Mouse (Mus musculus) olfactory bulb, adult 2 months (tissue): ENCODE measurements around the gene Sox15. TPM values are rescaled to one million over a fixed set of nuclear protein-coding genes. Genes with fewer than 3 reads are reported as not detected.

Source experiments
- H3K27ac ChIP-seq: fragments of 200-500 bp; 2 replicates; pipeline ENCODE4 v1.5.1; 2012; ENCODE audit warnings: low read depth, low read length; ENCODE audit not compliant: insufficient read depth
- H3K4me1 ChIP-seq: fragments of 200-500 bp; 2 replicates; pipeline ENCODE4 v1.6.1; 2012; ENCODE audit warnings: low read length; ENCODE audit not compliant: control insufficient read depth, insufficient read depth
- H3K4me3 ChIP-seq: fragments of 200-500 bp; 2 replicates; pipeline ENCODE4 v1.5.1; 2012; ENCODE audit warnings: mild to moderate bottlenecking, low read depth, low read length, moderate library complexity; ENCODE audit not compliant: insufficient read depth
- CTCF ChIP-seq: fragments of 200-500 bp; IDR thresholded peaks from 2 replicates; pipeline ENCODE4 v1.5.1; 2012; ENCODE audit warnings: low read depth, mild to moderate bottlenecking, low read length, moderate library complexity; ENCODE audit not compliant: insufficient read depth
- POLR2A ChIP-seq: fragments of 200-500 bp; IDR thresholded peaks from 2 replicates; pipeline ENCODE4 v1.6.1; 2012; ENCODE audit warnings: mild to moderate bottlenecking, low read depth, low read length, moderate library complexity; ENCODE audit not compliant: insufficient read depth
- WGBS: fragments of 180-500 bp; shearing (Covaris S2); methylation state at CpG from one replicate; pipeline ENCODE4 v1.1.7; 2018; 5-methylcytosine and 5-hydroxymethylcytosine counted together
- polyA plus RNA-seq: library from polyadenylated mRNA; stranded (reverse); fragments of >200 nt; gene quantifications from 2 replicates; pipeline ENCODE4 v1.2.4, GENCODE M21; 2012; ENCODE audit warnings: low replicate concordance; ENCODE audit not compliant: missing spikeins, insufficient read depth, insufficient read length

Sox15 gene
- polyA plus RNA-seq, 1 experiment: not detected

DNA sequence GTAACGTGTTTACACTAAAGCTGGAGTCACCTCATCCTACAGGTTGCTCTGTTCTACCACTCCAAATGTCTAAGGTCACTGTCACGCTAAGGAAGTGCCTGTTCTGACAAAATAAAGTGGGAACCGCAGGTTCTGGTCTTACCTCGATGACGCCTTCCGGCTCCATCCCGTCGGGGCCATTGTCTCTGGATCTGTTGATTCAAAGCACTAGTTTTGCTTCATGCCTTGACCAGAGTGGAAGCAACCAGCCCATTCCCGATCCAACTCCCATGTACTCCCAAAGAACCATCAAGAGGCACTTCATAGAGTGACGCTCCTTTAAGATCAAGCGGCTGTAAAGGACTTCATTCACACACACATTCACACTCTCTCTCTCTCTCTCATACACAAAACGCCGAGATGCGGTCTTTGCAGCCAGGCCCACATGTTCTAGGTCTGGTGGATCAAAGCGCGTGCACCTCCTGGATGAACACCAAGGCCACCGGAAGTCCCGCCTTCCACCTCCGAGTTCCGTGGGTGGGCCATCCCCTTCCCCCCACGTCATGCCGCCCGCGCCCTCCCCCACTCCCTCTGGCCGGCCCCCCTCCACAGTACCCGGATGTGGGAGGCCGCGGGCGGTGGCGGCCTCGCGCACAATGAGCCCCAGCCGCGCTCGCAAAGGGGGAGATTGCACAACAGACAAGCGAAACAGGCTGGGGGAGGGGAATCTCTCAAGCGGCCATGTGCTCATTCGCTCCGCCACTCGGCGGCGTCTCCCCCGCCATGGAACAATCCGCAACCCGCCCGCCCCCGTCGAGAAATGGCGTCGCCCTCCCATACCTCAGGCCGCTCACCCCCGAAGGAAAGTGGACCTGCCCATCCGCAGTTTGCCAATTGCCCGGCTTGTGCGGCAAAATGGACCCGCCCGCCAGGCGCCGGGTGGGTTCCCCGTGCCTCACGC is 15.9 kb downstream of the Sox15 start:
- H3K4me1 ChIP-seq: no peaks in the 10 kb centered on the region
- TF ChIP-seq POLR2A (peak; percentile 63), CTCF (no peak)
- H3K27ac ChIP-seq: peak overlapping the region; percentile 98
- H3K4me3 ChIP-seq: peak overlapping the region; percentile 96
- 1% methylated on average over 61 of the region's 61 CpGs for WGBS

GRCm38 (mm10) chr11:69671726-69672124 is 16.6 kb downstream of the Sox15 start:
- H3K4me3 ChIP-seq: peak overlapping the region; percentile 96
- TF ChIP-seq POLR2A (no peak), CTCF (no peak)
- peak overlapping the region; percentile 98 for H3K27ac ChIP-seq
- H3K4me1 ChIP-seq: no peaks in the 10 kb centered on the region
- WGBS: 1% methylated on average over 43 of the region's 43 CpGs

- peak; percentile 95 for TF ChIP-seq POLR2A
- TF ChIP-seq CTCF: no peak
- peak within 1 kb of the TSS; percentile 96 for H3K4me3 ChIP-seq
- WGBS: 0% methylated on average over 36 of the region's 36 CpGs
- no peaks in the 10 kb centered on the region for H3K4me1 ChIP-seq
- H3K27ac ChIP-seq: peak within 1 kb of the TSS; percentile 98
These were observed 17.1 kb downstream of the Sox15 start, which contains the start of gene Eif4a1 for GRCm38 (mm10) chr11:69672211-69672706. Eif4a1 (minus strand) TSS chr11:69672423.

DNA sequence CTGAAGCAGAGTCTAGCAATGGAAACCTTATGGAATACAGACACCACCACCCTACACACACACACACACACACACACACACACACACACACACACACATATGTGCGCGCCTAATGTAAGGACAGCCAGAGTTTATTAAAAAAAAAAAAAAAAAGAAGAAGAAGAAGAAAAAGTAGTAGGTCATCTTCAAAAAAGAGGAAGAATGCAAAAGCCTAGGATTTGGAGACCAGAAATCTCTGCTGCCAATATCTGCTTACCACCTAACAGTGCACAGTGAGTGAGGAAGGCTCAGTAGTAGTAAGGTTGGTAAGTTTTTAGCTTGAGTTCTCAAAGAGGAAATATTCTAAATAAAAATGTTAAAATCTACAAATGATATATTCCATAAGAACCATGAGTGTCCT is 24.0 kb downstream of the Sox15 start:
- no peak overlapping the region for H3K27ac ChIP-seq
- TF ChIP-seq CTCF (no peak), POLR2A (no peak)
- H3K4me3 ChIP-seq: no peak overlapping the region
- WGBS: 96% methylated on average over 2 of the region's 2 CpGs
- H3K4me1 ChIP-seq: peaks cover 12% of the 10 kb centered on the region

- no peak for TF ChIP-seq CTCF
- TF ChIP-seq POLR2A: no peak
- no peak overlapping the region for H3K4me3 ChIP-seq
- whole genome bisulfite sequencing: 88% methylated on average over 30 of the region's 30 CpGs
- no peak overlapping the region for H3K27ac ChIP-seq
- peaks cover 17% of the 10 kb centered on the region for H3K4me1 ChIP-seq
These were observed 25.2 kb downstream of the Sox15 start for GRCm38 (mm10) chr11:69680136-69680855.

DNA sequence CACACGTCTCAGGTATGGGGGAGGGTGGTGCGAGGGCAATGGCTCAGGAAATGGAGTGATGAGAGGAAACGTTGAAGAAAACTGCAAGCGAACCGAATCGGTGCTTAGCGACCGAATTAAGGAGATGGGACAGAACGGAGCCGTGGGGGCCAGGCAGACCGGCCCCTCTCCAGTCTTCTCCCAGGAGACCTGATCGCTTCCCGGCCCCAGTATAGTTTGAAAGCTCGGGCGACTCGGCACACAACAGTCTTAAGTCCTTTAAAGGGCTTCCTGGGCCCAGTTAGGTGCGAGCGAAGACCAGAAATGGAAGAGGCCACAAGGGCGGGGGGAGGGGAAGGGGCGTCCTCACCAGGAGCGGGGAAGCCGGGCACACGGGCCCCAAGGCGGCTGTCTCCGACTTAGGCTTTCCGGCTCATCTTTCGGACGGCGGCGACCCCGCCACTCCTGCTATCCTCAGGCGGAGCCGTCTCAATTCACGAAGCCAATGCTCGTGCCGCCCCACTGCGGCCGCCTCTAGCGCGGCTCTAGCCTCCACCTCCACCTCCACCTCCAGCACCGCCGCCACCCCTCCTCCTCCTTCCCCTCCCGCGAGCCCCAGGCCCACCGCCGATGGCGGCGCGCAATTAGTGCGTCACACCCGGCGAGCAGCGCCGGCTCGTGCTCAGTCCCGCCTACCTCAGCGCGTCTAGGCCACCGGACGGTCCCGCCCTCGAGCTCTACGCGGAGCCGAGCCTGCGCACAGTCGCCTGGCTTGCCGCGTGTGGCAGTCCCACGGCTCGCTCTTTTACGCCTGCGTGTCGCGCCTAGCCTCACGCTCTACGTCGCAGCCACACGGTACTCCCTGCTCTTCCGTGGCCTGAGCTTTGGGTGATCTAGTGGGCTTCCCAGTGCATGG is 26.4 kb downstream of the Sox15 start, which contains the start of gene Senp3:
Gene Senp3 (minus strand): TSS at position 771 of the 895 bp plus-strand sequence.
- Histone ChIP-seq H3K27ac (peak within 1 kb of the TSS; percentile 52), H3K4me3 (peak within 1 kb of the TSS; percentile 73), H3K4me1 (peaks cover 27% of the 10 kb centered on the region)
- TF ChIP-seq POLR2A (peak; percentile 88), CTCF (no peak)
- under 1% methylated on average over 80 of the region's 80 CpGs for WGBS

DNA sequence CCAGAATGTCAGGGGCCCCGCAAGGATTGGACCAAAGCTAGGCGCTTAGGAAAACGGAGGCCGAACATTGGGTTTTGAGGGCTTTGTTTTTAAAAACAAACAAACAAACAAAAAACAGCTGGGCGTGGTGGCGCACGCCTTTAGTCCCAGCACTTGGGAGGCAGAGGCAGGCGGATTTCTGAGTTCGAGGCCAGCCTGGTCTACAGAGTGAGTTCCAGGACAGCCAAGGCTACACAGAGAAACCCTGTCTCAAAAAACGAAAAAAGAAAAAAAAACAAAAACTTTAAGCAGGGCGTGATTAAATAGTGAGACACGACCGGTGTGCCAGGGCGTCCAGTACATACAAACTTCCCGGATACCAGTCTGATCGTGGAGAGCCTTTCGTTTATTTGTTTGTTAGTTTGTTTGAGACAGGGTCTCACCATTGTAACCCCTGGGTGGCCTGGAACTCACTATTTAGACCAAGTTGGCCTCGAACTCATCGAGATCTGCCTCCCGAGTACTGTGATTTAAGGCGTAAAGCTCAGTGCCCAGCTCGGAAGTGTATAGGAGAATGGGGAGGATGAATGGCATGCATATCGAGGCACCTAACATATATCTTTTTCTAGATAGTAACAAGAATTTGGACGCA is 27.2 kb downstream of the Sox15 start:
- Histone ChIP-seq H3K27ac (peak overlapping the region; percentile 52), H3K4me3 (peak overlapping the region; percentile 73), H3K4me1 (peaks cover 34% of the 10 kb centered on the region)
- no peak for TF ChIP-seq POLR2A
- TF ChIP-seq CTCF: no peak
- 18% methylated on average over 24 of the region's 24 CpGs for WGBS
